Mouse (Mus musculus): ENCODE data around the gene Col1a1. TPM values are rescaled to one million over a fixed set of nuclear protein-coding genes. Genes with fewer than 3 reads are reported as not detected.

Col1a1 gene
- polyA plus RNA-seq, 1 experiment = 2.3 TPM

GRCm38 (mm10) chr11:94976199-94976598, 40.2 kb downstream of the Col1a1 start, which contains the start of gene Sgca:
Gene Sgca (minus strand): TSS chr11:94976327.
- H3K4me3 ChIP-seq (ENCODE audit: insufficient read depth, poor library complexity, severe bottlenecking) = no peak within 1 kb of the TSS
- peaks cover 2% of the 10 kb centered on the region for H3K27me3 ChIP-seq (ENCODE audit: control insufficient read depth, insufficient read depth, insufficient read length)
- no peaks in the 10 kb centered on the region for H3K79me3 ChIP-seq (ENCODE audit: low read depth)
- no peak within 1 kb of the TSS for H3ac ChIP-seq (ENCODE audit: control insufficient read depth, insufficient read length, low read depth)
- no peaks in the 10 kb centered on the region for H3K36me3 ChIP-seq (ENCODE audit: control insufficient read depth, insufficient read depth)
- H3K79me2 ChIP-seq (ENCODE audit: control insufficient read depth, insufficient read depth) = no peaks in the 10 kb centered on the region
- TF ChIP-seq MAX (IDR thresholded peaks at IDR 0.05) (no peak), FOSL1 (IDR thresholded peaks at IDR 0.05; ENCODE audit: insufficient read depth, low read length, poor library complexity, severe bottlenecking) (no peak), USF1 (IDR thresholded peaks at IDR 0.05; ENCODE audit: low read depth) (no peak), MYOG (IDR thresholded peaks at IDR 0.05; ENCODE audit: control insufficient read depth, extremely low read depth, insufficient read length) (no peak), CEBPB (IDR thresholded peaks at IDR 0.05; ENCODE audit: low read depth) (no peak), CTCF (IDR thresholded peaks at IDR 0.05; ENCODE audit: control insufficient read depth, insufficient read depth, insufficient read length) (no peak), MYOD1 (IDR thresholded peaks at IDR 0.05; ENCODE audit: control insufficient read depth, insufficient read length, low read depth) (no peak)

- Histone ChIP-seq H3K36me3 (ENCODE audit: control insufficient read depth, insufficient read depth) (no peaks in the 10 kb centered on the region), H3K27me3 (ENCODE audit: control insufficient read depth, insufficient read depth, insufficient read length) (no peaks in the 10 kb centered on the region), H3K4me3 (ENCODE audit: insufficient read depth, poor library complexity, severe bottlenecking) (no peak overlapping the region), H3ac (ENCODE audit: control insufficient read depth, insufficient read length, low read depth) (no peak overlapping the region), H3K79me3 (ENCODE audit: low read depth) (no peaks in the 10 kb centered on the region), H3K79me2 (ENCODE audit: control insufficient read depth, insufficient read depth) (no peaks in the 10 kb centered on the region)
- TF ChIP-seq MYOG (IDR thresholded peaks at IDR 0.05; ENCODE audit: control insufficient read depth, extremely low read depth, insufficient read length) (no peak), FOSL1 (IDR thresholded peaks at IDR 0.05; ENCODE audit: insufficient read depth, low read length, poor library complexity, severe bottlenecking) (no peak), CEBPB (IDR thresholded peaks at IDR 0.05; ENCODE audit: low read depth) (no peak), USF1 (IDR thresholded peaks at IDR 0.05; ENCODE audit: low read depth) (no peak), MAX (IDR thresholded peaks at IDR 0.05) (no peak), CTCF (IDR thresholded peaks at IDR 0.05; ENCODE audit: control insufficient read depth, insufficient read depth, insufficient read length) (no peak), MYOD1 (IDR thresholded peaks at IDR 0.05; ENCODE audit: control insufficient read depth, insufficient read length, low read depth) (no peak)
These were observed 42.3 kb downstream of the Col1a1 start for GRCm38 (mm10) chr11:94978178-94978915.

- H3K4me3 ChIP-seq (ENCODE audit: insufficient read depth, poor library complexity, severe bottlenecking) = no peak overlapping the region
- H3K79me3 ChIP-seq (ENCODE audit: low read depth) = no peaks in the 10 kb centered on the region
- no peak overlapping the region for H3ac ChIP-seq (ENCODE audit: control insufficient read depth, insufficient read length, low read depth)
- TF ChIP-seq MYOD1 (IDR thresholded peaks at IDR 0.05; ENCODE audit: control insufficient read depth, insufficient read length, low read depth) (no peak), MAX (IDR thresholded peaks at IDR 0.05) (peak; percentile 56), CEBPB (IDR thresholded peaks at IDR 0.05; ENCODE audit: low read depth) (peak; percentile 99), CTCF (IDR thresholded peaks at IDR 0.05; ENCODE audit: control insufficient read depth, insufficient read depth, insufficient read length) (peak; percentile 96)
- H3K79me2 ChIP-seq (ENCODE audit: control insufficient read depth, insufficient read depth) = no peaks in the 10 kb centered on the region
- H3K36me3 ChIP-seq (ENCODE audit: control insufficient read depth, insufficient read depth) = no peaks in the 10 kb centered on the region
- no peaks in the 10 kb centered on the region for H3K27me3 ChIP-seq (ENCODE audit: control insufficient read depth, insufficient read depth, insufficient read length)
These were observed 42.9 kb downstream of the Col1a1 start for GRCm38 (mm10) chr11:94978947-94979346.

- Histone ChIP-seq H3K79me2 (ENCODE audit: control insufficient read depth, insufficient read depth) (no peaks in the 10 kb centered on the region), H3K27me3 (ENCODE audit: control insufficient read depth, insufficient read depth, insufficient read length) (no peaks in the 10 kb centered on the region), H3K36me3 (ENCODE audit: control insufficient read depth, insufficient read depth) (no peaks in the 10 kb centered on the region), H3K4me3 (ENCODE audit: insufficient read depth, poor library complexity, severe bottlenecking) (no peak overlapping the region), H3ac (ENCODE audit: control insufficient read depth, insufficient read length, low read depth) (no peak overlapping the region), H3K79me3 (ENCODE audit: low read depth) (no peaks in the 10 kb centered on the region)
- no peak for TF ChIP-seq CTCF (IDR thresholded peaks at IDR 0.05; ENCODE audit: control insufficient read depth, insufficient read depth, insufficient read length)
- no peak for TF ChIP-seq FOSL1 (IDR thresholded peaks at IDR 0.05; ENCODE audit: insufficient read depth, low read length, poor library complexity, severe bottlenecking)
- TF ChIP-seq MYOG (IDR thresholded peaks at IDR 0.05; ENCODE audit: control insufficient read depth, extremely low read depth, insufficient read length) = no peak
- TF ChIP-seq USF1 (IDR thresholded peaks at IDR 0.05; ENCODE audit: low read depth) = no peak
- no peak for TF ChIP-seq MYOD1 (IDR thresholded peaks at IDR 0.05; ENCODE audit: control insufficient read depth, insufficient read length, low read depth)
- no peak for TF ChIP-seq MAX (IDR thresholded peaks at IDR 0.05)
- no peak for TF ChIP-seq CEBPB (IDR thresholded peaks at IDR 0.05; ENCODE audit: low read depth)
These were observed 43.6 kb downstream of the Col1a1 start for GRCm38 (mm10) chr11:94979462-94980179.

DNA sequence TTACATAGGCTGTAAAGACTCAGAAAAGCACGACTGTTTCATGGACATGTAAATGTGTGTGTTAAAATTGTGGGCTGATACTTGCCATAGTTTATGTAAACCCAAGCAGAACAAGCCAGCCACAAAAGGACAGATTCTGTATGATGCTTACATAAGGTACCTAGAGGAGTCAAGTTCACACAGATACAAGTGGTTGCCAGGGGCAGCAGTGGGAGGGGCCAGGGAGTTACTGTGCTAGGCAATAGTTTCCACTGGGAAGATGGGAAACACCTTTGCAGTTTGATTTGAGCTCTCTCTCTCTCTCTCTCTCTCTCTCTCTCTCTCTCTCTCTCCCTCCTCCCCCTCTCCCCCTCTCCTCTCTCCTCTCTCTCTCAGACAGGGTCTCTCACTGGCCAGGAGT, 49.1 kb downstream of the Col1a1 start:
- H3K79me2 ChIP-seq (ENCODE audit: control insufficient read depth, insufficient read depth) = no peaks in the 10 kb centered on the region
- H3K27me3 ChIP-seq (ENCODE audit: control insufficient read depth, insufficient read depth, insufficient read length) = no peaks in the 10 kb centered on the region
- no peak for TF ChIP-seq MAX (IDR thresholded peaks at IDR 0.05)
- no peaks in the 10 kb centered on the region for H3K79me3 ChIP-seq (ENCODE audit: low read depth)
- H3K4me3 ChIP-seq (ENCODE audit: insufficient read depth, poor library complexity, severe bottlenecking) = no peak overlapping the region
- no peak overlapping the region for H3ac ChIP-seq (ENCODE audit: control insufficient read depth, insufficient read length, low read depth)
- H3K36me3 ChIP-seq (ENCODE audit: control insufficient read depth, insufficient read depth) = no peaks in the 10 kb centered on the region

- no peaks in the 10 kb centered on the region for H3K27me3 ChIP-seq (ENCODE audit: control insufficient read depth, insufficient read depth, insufficient read length)
These were observed 49.8 kb downstream of the Col1a1 start for GRCm38 (mm10) chr11:94985822-94986221.

More at GRCm38 (mm10) chr11:94985822-94986221, 49.8 kb downstream of the Col1a1 start:
- Histone ChIP-seq H3K79me3 (ENCODE audit: low read depth) (no peaks in the 10 kb centered on the region), H3K4me3 (ENCODE audit: insufficient read depth, poor library complexity, severe bottlenecking) (no peak overlapping the region), H3ac (ENCODE audit: control insufficient read depth, insufficient read length, low read depth) (no peak overlapping the region), H3K36me3 (ENCODE audit: control insufficient read depth, insufficient read depth) (no peaks in the 10 kb centered on the region), H3K79me2 (ENCODE audit: control insufficient read depth, insufficient read depth) (peaks cover under 1% of the 10 kb centered on the region)
- no peak for TF ChIP-seq MYOG (IDR thresholded peaks at IDR 0.05; ENCODE audit: control insufficient read depth, extremely low read depth, insufficient read length)
- TF ChIP-seq CEBPB (IDR thresholded peaks at IDR 0.05; ENCODE audit: low read depth) = no peak
- TF ChIP-seq FOSL1 (IDR thresholded peaks at IDR 0.05; ENCODE audit: insufficient read depth, low read length, poor library complexity, severe bottlenecking) = no peak
- no peak for TF ChIP-seq MYOD1 (IDR thresholded peaks at IDR 0.05; ENCODE audit: control insufficient read depth, insufficient read length, low read depth)
- TF ChIP-seq USF1 (IDR thresholded peaks at IDR 0.05; ENCODE audit: low read depth) = no peak
- TF ChIP-seq CTCF (IDR thresholded peaks at IDR 0.05; ENCODE audit: control insufficient read depth, insufficient read depth, insufficient read length) = no peak
- TF ChIP-seq MAX (IDR thresholded peaks at IDR 0.05) = no peak

All from C2C12 (cell line).